Mouse (Mus musculus): ENCODE measurements around the gene Nme9.

GRCm38 (mm10) chr9:99459730-99460129 lies 8.5 kb downstream of the Nme9 start:
- no peak for TF ChIP-seq CTCF (conservative IDR thresholded peaks at IDR 0.05; ENCODE audit: low read length)
- no peak for TF ChIP-seq NANOG (IDR thresholded peaks at IDR 0.05; ENCODE audit: borderline replicate concordance, low read length)
